Mouse (Mus musculus) heart, adult 9 months (tissue): ENCODE data around the gene Cd69.

Experiments used
- DNase-seq, 2 experiments: peaks; one replicate each; pipeline ENCODE4 v3.0.0; 2022; ENCODE audit warnings: low spot score in 2 of 2

Cd69 gene

GRCm38 (mm10) chr6:129224090-129224489 lies 51.1 kb downstream of the Cd69 start:
- no peak for DNase-seq

- no peak for DNase-seq
Measured at GRCm38 (mm10) chr6:129223611-129224010, 51.6 kb downstream of the Cd69 start.

- no peak for DNase-seq
Measured at GRCm38 (mm10) chr6:129222188-129222800, 52.9 kb downstream of the Cd69 start.

GRCm38 (mm10) chr6:129221053-129221452 lies 54.2 kb downstream of the Cd69 start:
- DNase-seq: no peak

- no peak for DNase-seq
Measured at GRCm38 (mm10) chr6:129219897-129220517, 55.2 kb downstream of the Cd69 start.

- no peak for DNase-seq
Measured at GRCm38 (mm10) chr6:129218191-129218696, 57.0 kb downstream of the Cd69 start.
